Mouse (Mus musculus) testis, adult 10 weeks (tissue): ENCODE measurements around the gene Klhdc7b. TPM values are rescaled to one million over a fixed set of nuclear protein-coding genes. Genes with fewer than 3 reads are reported as not detected.

ENCODE experiments used
- polyA plus RNA-seq: library from polyadenylated mRNA; stranded (reverse); fragments of 350-450 nt; fragmentation: Illumina TruSeq; extraction: RNeasy Lipid Tissue Mini Kit (QIAGEN cat#74804); gene quantifications from one replicate; pipeline ENCODE4 v1.2.3, GENCODE M21; 2014; ENCODE audit warnings: low read depth, low replicate concordance

The Klhdc7b gene
- not detected for polyA plus RNA-seq

DNA sequence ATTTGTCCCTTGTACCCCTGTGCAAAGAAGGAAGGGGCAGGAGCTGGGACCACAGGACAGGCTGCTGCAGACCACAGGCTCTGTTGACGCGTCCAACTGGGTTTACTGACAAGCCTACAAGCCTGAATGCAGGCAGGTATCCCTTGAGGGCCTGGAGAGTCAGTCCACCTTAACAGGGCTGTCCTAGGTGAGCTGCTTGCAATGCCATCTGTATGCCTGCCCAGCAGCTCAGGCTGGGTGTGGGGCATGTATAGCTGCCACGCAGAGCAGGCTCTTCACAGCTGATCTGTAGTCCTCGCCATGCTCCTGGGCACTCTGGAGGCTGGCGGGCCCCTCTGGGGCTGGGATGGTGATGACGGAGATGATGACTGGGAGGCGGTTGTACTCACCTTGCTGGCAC is at the start of gene Klhdc7b:
Klhdc7b (plus strand) TSS at position 301 of the 400 bp plus-strand sequence.

DNA sequence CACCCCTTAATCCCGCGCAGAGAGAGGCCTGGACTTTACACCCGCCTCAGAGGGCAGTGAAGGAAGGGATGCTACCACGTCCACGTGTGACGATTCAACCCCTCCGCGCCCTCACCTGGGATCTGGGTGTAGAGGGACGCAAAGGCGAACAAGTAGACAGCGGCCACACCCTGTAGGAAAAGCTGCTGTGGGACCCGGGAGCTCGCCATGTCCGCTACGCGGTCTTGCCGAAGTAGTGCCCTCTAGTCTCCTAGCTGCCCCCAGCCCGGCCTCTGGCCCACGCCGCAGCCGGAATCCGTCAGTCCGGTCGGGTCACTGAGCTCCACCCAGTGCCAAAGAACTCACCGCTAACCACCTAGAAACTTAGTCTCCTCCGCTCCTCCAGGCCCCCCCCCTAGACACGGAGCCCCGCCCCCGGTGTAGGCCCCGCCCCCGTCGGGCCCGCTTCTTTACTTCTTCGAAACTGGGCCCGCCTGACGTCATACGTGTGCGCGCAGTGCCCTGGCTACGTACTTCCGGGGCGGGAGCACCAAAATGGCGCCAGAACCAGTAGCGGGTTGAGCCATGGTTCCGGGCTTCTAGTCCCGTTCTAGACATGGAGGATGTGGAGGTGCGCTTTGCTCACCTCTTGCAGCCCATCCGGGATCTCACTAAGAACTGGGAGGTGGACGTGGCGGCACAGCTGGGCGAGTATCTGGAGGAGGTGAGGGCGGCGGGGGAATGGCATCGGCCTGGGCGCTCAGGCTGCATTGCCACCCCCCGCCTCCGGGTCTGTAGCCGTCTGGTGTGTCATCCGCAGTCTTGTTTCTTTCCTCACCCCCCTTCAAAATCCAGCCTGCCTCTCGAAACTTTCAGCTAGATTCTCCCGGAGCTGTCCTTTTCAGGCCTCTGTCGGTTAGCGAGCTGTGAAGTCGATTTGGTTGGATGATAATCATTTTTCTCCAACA is 29.2 kb upstream of the Klhdc7b start, which contains the start of the genes Lmf2 and Ncaph2:
Lmf2 (minus strand) TSS at position 419 of the 947 bp plus-strand sequence.
Ncaph2 (plus strand) TSS at position 479 of the 947 bp plus-strand sequence.

GRCm38 (mm10) chr15:89373762-89374248 is 10.9 kb upstream of the Klhdc7b start, which contains the start of gene Sco2:
Sco2 (minus strand) TSS chr15:89373846.

GRCm38 (mm10) chr15:89376957-89377356 is 7.8 kb upstream of the Klhdc7b start, which contains the start of gene Tymp:
Tymp (minus strand) TSS chr15:89377039.

DNA sequence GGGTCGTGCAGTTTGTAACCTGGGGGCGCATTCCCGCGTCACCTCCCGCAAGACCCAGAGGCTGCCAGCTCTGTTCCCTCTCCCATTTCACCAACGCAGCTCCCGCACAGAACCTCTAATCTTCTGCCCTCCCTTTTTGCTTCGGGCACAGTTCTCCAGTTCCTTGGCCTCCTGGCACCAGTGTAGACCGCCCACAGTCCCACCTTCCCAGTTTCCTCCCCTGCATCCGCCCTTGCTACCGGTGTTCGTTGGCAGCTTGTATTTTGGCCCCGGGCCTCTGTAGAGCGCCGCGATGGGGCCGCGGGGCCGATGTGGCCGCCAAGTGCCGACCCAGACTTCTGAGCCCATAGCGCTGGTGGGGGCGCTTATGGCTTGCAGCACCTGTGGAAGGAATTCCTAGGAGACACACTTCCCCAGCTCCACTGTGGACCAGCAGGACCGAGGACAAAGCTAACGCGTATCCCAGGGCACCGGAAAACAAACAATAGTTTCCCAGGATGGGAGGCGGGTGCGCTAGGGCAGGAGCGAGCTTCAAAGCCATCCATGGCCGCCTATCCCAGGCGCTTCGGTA is 5.8 kb upstream of the Klhdc7b start, which contains the start of gene Odf3b:
Odf3b (minus strand) TSS at position 452 of the 571 bp plus-strand sequence.

DNA sequence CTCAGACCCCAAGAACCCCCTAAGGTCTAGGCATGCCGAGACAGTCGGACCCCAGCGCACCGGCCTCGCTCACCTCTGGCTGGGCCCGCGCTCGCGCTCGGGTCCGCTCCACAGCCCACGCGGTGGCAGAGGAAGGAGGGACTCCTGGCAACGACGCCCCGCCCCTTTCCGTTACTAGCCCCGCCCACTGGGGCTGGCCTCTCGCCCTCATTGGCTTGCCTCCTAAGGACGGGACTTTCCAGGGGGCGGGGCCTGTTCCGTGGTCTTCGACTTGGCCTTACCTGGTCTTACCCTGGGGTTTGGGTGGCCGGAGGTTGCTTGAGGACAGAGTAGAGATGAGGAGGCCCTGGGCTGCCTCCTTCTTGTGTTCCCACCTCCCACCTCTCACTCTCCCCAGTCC is 25.4 kb downstream of the Klhdc7b start, which contains the start of gene Syce3:
Syce3 (minus strand) TSS at position 386 of the 400 bp plus-strand sequence.

DNA sequence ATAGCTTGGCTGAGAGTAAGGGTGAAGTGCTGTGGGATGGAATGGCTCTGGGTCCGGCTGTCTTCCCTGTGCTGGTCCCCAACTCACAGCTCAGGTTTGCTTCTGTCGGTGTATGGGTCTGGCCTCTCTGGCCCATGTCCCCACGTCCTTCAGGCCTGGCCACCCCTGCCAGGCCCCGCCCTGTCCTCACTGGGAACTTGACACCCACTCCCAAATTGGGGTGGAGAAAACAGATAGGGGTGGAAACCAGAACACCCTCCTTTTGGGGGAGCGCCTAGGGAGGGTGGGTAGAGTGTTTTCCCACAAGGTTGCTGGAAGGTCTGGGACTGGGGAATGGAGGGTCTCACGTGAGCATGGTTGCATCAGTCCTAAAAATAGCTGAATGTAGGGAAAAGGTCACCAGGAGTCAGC is 41.0 kb downstream of the Klhdc7b start, which contains the start of gene Cpt1b:
Cpt1b (minus strand) TSS at position 153 of the 411 bp plus-strand sequence.

DNA sequence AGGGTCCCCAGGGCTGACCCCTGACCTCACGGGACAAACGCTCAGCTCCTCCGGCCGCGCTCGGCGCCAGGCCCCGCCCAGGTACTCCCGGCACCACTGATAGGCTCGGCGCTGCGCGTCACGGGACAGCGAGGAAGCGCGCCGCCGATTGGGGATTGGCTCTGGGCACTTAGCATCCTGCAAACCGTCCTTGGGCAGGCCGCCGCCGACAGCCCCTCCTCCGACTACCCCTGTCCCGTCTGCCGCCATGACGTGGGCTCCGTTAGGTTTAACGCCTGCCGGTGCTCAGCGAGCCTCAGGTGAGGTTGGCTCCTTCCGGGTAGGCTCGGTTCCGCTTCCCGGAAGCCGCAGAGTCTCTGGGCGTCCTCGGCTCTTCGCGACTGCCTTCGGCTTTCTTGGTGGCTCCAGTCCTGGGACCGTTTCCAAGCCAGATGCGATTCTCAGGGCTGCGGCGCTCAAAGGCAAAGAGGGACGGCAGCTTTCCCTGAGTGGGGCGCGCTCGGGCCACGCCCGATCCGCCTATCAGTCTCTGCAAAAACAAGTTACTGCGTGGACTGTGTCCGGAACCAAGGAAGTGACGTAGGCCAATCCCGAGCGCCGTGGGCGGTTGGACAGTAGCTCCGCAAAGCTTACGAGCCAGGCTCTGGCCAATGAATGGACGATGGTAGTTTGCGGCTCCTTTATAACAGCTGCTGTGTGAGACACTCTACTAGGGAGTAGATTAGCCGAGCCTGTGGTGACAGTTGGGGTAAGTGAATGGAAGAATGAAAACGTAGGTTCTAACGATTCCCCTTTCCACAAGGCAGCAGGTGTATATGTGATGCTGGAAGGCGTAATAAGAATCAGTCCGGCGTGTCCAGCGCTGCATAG is 44.9 kb downstream of the Klhdc7b start, which contains the start of the genes C730034F03Rik, Gm44502 and Chkb:
C730034F03Rik (plus strand) TSS at position 238 of the 870 bp plus-strand sequence.
Gm44502 (minus strand) TSS at position 345 of the 870 bp plus-strand sequence.
Chkb (minus strand) TSS at position 557 of the 870 bp plus-strand sequence.

Other genes with a start within 250 kb of the Klhdc7b start
- 0.18 TPM for gene Mapk12, start 244.2 kb upstream of the Klhdc7b start, polyA plus RNA-seq
- gene Mapk11, start 235.3 kb upstream of the Klhdc7b start, polyA plus RNA-seq: 0.31 TPM
- gene Plxnb2, start 204.1 kb upstream of the Klhdc7b start, polyA plus RNA-seq: 4.6 TPM
- 1.0 TPM for gene Dennd6b, start 188.4 kb upstream of the Klhdc7b start, polyA plus RNA-seq
- gene Ppp6r2, start 173.4 kb upstream of the Klhdc7b start, polyA plus RNA-seq: 16.1 TPM
- 5.4 TPM for gene Sbf1, start 69.6 kb upstream of the Klhdc7b start, polyA plus RNA-seq
- not detected for gene Adm2, start 62.2 kb upstream of the Klhdc7b start, polyA plus RNA-seq
- 0.21 TPM for gene Miox, start 50.5 kb upstream of the Klhdc7b start, polyA plus RNA-seq
- gene Lmf2, start 29.3 kb upstream of the Klhdc7b start, polyA plus RNA-seq: 1.1 TPM
- 9.2 TPM for gene Ncaph2, start 29.2 kb upstream of the Klhdc7b start, polyA plus RNA-seq
- 0.62 TPM for gene Sco2, start 11.1 kb upstream of the Klhdc7b start, polyA plus RNA-seq
- not detected for gene Tymp, start 7.9 kb upstream of the Klhdc7b start, polyA plus RNA-seq
- gene Odf3b, start 5.6 kb upstream of the Klhdc7b start, polyA plus RNA-seq: not detected
- gene Syce3, start 25.6 kb downstream of the Klhdc7b start, polyA plus RNA-seq: 49.1 TPM
- gene Cpt1b, start 40.9 kb downstream of the Klhdc7b start, polyA plus RNA-seq: 21.4 TPM
- 8.2 TPM for gene C730034F03Rik, start 44.7 kb downstream of the Klhdc7b start, polyA plus RNA-seq
- 0.28 TPM for gene Gm44502, start 44.8 kb downstream of the Klhdc7b start, polyA plus RNA-seq
- gene Chkb, start 45.0 kb downstream of the Klhdc7b start, polyA plus RNA-seq: 36.5 TPM
- 2.8 TPM for gene Mapk8ip2, start 69.0 kb downstream of the Klhdc7b start, polyA plus RNA-seq
- 24.8 TPM for gene Arsa, start 92.5 kb downstream of the Klhdc7b start, polyA plus RNA-seq
- 0.06 TPM for gene Shank3, start 114.7 kb downstream of the Klhdc7b start, polyA plus RNA-seq
- gene Acr, start 183.4 kb downstream of the Klhdc7b start, polyA plus RNA-seq: 190 TPM
- 58.7 TPM for gene Rabl2, start 207.0 kb downstream of the Klhdc7b start, polyA plus RNA-seq